Mouse (Mus musculus) kidney, embryonic 16.5 days (tissue): ENCODE data around the gene Otud7b. TPM values are rescaled to one million over a fixed set of nuclear protein-coding genes. Genes with fewer than 3 reads are reported as not detected.
"Not testable (repeated sequence)": the region's sequence is repeated elsewhere in the genome, so short reads cannot be mapped to it uniquely, and the experiment has no call there.

Experiments
- ATAC-seq: fragments of 200-750 bp; cut with Nextera tagmentation; 2 replicates; pipeline ENCODE4 v1.8.0; 2017; ENCODE audit warnings: moderate TSS enrichment; ENCODE audit not compliant: low FRiP score, low TSS enrichment
- H3K27ac ChIP-seq: fragments of 300-500 bp; sonication (generic); 2 replicates; pipeline ENCODE4 v1.5.1; 2014; ENCODE audit warnings: low read length
- H3K27me3 ChIP-seq: fragments of 300-500 bp; sonication (generic); 2 replicates; pipeline ENCODE4 v1.6.1; 2014; ENCODE audit warnings: low read length, control low read depth, mixed read lengths; ENCODE audit not compliant: insufficient read depth
- H3K36me3 ChIP-seq: fragments of 300-500 bp; sonication (generic); 2 replicates; pipeline ENCODE4 v1.6.1; 2014; ENCODE audit warnings: low read length, control low read depth, mixed read lengths; ENCODE audit not compliant: insufficient read depth
- H3K4me1 ChIP-seq: fragments of 300-500 bp; sonication (generic); 2 replicates; pipeline ENCODE4 v1.6.1; 2014; ENCODE audit warnings: low read length, control low read depth, mixed read lengths; ENCODE audit not compliant: insufficient read depth
- H3K4me2 ChIP-seq: fragments of 300-500 bp; sonication (generic); replicated peaks from 2 replicates; pipeline ENCODE4 v1.6.1; 2014; ENCODE audit warnings: low read depth, low read length
- H3K4me3 ChIP-seq: fragments of 300-500 bp; sonication (generic); 2 replicates; pipeline ENCODE4 v1.5.1; 2014; ENCODE audit warnings: mild to moderate bottlenecking, low read length
- H3K9ac ChIP-seq: fragments of 300-500 bp; sonication (generic); replicated peaks from 2 replicates; pipeline ENCODE4 v1.6.1; 2014; ENCODE audit warnings: low read length
- H3K9me3 ChIP-seq: fragments of 300-500 bp; sonication (generic); 2 replicates; pipeline ENCODE4 v1.6.1; 2016; ENCODE audit warnings: low read length, control low read depth
- WGBS: fragments of 180-500 bp; shearing (Covaris S2); extraction: QIAGEN DNeasy Blood & Tissue Kit; methylation state at CpG from one replicate; pipeline ENCODE4 v1.1.7; 2014; 5-methylcytosine and 5-hydroxymethylcytosine counted together
- polyA plus RNA-seq: library from polyadenylated mRNA; unstranded; fragments of >200 nt; fragmentation: Nextera tagmentation; extraction: Ambion mirVana; gene quantifications from 2 replicates; pipeline ENCODE4 v1.2.1, GENCODE M21; 2015

The Otud7b gene
- polyA plus RNA-seq, 1 experiment from 2014 or later, result 14.9 TPM

DNA sequence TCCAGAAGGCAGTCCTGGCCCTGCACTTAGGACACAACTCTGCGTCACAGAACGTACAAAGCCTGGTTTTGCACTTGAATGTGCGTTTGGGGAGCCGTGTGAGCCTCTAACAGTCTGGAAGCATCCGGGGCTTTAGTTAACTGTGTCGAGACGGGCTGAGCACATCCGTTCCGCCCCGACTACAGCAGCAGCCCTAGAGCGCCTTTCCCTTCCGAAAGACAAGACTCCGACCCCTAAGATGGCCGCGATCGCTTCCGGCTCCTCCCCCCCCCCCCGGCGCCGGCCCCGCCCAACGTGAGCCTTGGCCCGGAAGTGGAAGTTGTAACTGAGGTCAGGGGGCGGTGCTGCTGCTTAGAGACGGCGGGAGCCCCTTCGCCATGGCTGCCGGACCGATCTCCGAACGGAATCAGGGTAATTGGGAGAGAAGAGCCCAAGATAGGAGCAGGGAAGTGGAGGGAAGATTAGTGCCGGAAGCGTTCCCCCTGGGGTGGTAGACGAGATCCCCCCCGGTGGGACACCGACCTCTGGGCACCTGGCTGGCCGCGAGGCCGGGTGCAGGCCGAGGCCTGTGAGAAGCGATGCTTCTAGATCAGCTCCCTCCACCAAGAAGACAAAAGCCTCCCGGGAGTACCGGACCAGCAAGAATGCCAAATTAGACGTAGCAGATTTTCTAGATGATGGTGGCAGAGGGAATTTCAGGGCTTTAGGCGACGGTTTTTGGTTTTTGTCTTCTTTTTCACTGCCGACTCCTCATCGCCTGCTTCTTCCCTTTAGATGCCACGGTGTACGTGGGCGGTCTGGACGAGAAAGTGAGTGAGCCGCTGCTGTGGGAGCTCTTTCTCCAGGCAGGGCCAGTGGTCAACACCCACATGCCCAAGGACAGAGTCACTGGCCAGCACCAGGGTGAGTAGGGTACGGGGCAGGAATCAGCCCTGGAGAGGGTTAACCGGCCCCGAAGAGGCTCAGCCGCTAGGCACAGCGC is 68.2 kb downstream of the Otud7b start, which contains the start of gene Sf3b4:
Gene Sf3b4, plus strand, starts transcription at position 136 of the 982 bp plus-strand sequence.
- WGBS, result under 1% methylated on average over 58 of the region's 58 CpGs
- peak within 1 kb of the TSS; percentile 93 for H3K4me2 ChIP-seq
- H3K4me1 ChIP-seq, result peaks cover 27% of the 10 kb centered on the region
- ATAC-seq, result peak; percentile 93
- peaks cover 37% of the 10 kb centered on the region for H3K36me3 ChIP-seq
- H3K4me3 ChIP-seq, result peak within 1 kb of the TSS; percentile 89
- H3K9me3 ChIP-seq, result no peaks in the 10 kb centered on the region
- H3K27me3 ChIP-seq, result no peaks in the 10 kb centered on the region
- H3K27ac ChIP-seq, result peak within 1 kb of the TSS; percentile 98
- peak within 1 kb of the TSS; percentile 93 for H3K9ac ChIP-seq

DNA sequence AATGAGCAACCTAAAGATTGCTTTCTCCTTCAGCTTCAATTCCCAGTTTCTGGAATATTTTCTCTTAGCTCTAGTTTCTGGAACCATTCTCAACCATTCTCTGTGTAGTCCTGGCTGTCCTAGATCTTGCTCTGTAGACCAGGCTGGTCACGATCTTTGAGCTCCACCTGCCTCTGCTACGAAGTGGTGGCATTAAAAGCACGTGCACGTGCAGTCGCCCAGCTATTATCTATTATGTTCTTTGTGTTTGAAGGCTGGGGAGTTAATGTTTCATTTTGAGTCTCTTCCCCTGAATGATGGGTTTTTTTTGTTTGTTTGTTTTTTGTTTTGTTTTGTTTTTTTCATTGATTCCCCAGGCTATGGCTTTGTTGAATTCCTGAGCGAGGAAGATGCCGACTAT is 68.9 kb downstream of the Otud7b start:
- Histone ChIP-seq H3K27ac (0 out of 2 replicates have a peak overlapping the region, but pooled peaks have one; percentile 98), H3K4me1 (peaks cover 27% of the 10 kb centered on the region), H3K36me3 (peaks cover 43% of the 10 kb centered on the region), H3K9me3 (no peaks in the 10 kb centered on the region), H3K27me3 (no peaks in the 10 kb centered on the region), H3K4me2 (peak overlapping the region; percentile 93), H3K4me3 (peak overlapping the region; percentile 89), H3K9ac (peak overlapping the region; percentile 93)
- WGBS, result 36% methylated on average over 7 of the region's 7 CpGs
- ATAC-seq, result no peak

DNA sequence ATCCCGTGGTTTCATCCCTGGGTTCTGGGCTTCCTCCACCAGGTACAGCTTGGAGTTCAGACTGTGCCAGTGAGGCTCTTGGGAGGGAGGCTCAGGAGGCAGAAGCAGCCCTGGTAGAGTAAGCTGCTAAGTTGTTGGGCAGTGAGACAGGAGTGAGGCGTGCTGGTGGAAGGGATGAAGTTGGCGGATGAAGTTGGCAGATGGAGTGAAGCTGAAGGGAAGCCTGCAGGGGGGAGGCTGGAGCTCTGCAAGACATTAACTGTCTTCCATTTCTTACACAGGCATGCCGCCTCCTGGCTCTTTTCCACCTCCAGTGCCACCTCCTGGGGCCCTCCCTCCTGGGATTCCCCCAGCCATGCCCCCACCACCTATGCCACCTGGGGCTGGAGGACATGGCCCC is 69.7 kb downstream of the Otud7b start:
- H3K9me3 ChIP-seq, H3K4me2 ChIP-seq, H3K27me3 ChIP-seq, H3K4me3 ChIP-seq, H3K9ac ChIP-seq, ATAC-seq, H3K27ac ChIP-seq: not testable (repeated sequence)
- 91% methylated on average over 4 of the region's 4 CpGs for WGBS
- H3K36me3 ChIP-seq, result peaks cover 44% of the 10 kb centered on the region
- peaks cover 27% of the 10 kb centered on the region for H3K4me1 ChIP-seq

DNA sequence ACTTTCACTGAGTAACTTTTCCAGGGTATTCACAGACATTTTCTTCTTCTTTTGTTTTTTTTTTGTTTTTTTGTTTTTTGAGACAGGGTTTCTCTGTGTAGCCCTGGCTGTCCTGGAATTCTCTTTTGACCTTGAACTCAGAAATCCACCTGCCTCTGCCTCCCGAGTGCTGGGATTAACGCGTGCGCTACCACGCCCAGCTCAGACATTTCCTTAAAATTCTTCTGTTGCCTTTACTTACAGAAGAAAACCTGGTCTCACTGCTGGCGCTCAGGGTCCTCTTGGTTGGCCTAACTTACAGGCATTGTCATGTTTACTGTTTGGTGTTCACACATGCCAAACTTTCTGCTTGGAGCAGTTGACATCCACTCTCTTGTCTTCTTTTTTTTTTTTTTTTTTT is 70.9 kb downstream of the Otud7b start:
- Histone ChIP-seq H3K4me1 (peaks cover 26% of the 10 kb centered on the region), H3K9me3 (no peaks in the 10 kb centered on the region), H3K9ac (no peak overlapping the region), H3K4me2 (no peak overlapping the region), H3K36me3 (peaks cover 44% of the 10 kb centered on the region), H3K27ac (no peak overlapping the region), H3K4me3 (no peak overlapping the region), H3K27me3 (no peaks in the 10 kb centered on the region)
- ATAC-seq, result no peak
- 95% methylated on average over 6 of the region's 6 CpGs for WGBS

DNA sequence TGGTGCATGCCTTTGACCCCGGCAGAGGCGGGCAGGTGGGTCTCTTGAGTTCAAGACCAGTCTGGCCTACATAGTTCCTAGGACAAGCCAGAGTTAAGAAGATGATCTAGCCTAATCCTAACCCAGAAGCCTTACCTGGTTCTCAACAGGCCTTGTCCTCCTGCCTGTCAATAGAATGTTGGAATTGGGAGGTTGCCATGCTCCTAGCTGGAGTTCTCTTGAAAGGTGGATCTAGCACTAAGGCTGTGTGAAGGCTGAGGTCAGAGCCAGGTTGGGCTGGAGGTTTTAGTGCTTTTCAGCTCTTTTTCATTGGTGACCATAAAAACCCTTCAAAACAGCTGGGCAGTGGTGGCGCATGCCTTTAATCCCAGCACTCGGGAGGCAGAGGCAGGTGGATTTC is 74.1 kb downstream of the Otud7b start:
- H3K36me3 ChIP-seq, result peaks cover 44% of the 10 kb centered on the region
- H3K9me3 ChIP-seq, result no peaks in the 10 kb centered on the region
- H3K27me3 ChIP-seq, result no peaks in the 10 kb centered on the region
- peaks cover 30% of the 10 kb centered on the region for H3K4me1 ChIP-seq
- H3K27ac ChIP-seq, result no peak overlapping the region
- no peak overlapping the region for H3K4me3 ChIP-seq
- WGBS, result 97% methylated on average over 4 of the region's 4 CpGs
- ATAC-seq, result no peak
- H3K4me2 ChIP-seq, result no peak overlapping the region
- H3K9ac ChIP-seq, result no peak overlapping the region

DNA sequence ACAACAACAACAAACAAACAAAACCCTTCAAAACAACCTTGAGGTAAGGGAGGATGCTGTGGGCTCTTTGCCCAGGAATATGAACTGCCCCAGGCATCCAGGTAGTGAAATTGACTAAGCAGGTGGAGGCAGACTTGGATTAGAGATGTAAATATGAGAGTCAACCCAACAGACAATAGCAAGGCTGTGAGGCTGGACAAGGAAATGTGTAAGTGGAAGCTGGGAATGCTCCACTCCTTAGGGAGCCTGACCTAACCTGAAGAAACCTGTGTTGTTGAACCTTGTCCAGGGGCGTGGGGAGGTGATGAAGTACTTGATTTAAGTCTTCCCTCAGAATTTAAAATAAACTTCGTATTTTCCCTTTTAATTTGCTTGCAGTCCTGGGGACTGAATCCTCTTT is 74.6 kb downstream of the Otud7b start:
- H3K4me2 ChIP-seq, result no peak overlapping the region
- no peak overlapping the region for H3K27ac ChIP-seq
- H3K36me3 ChIP-seq, result peaks cover 44% of the 10 kb centered on the region
- no peak overlapping the region for H3K9ac ChIP-seq
- H3K4me3 ChIP-seq, result no peak overlapping the region
- ATAC-seq, result no peak
- H3K4me1 ChIP-seq, result peaks cover 27% of the 10 kb centered on the region
- H3K27me3 ChIP-seq, result no peaks in the 10 kb centered on the region
- H3K9me3 ChIP-seq, result no peaks in the 10 kb centered on the region
- WGBS, result 85% methylated on average over 2 of the region's 2 CpGs

DNA sequence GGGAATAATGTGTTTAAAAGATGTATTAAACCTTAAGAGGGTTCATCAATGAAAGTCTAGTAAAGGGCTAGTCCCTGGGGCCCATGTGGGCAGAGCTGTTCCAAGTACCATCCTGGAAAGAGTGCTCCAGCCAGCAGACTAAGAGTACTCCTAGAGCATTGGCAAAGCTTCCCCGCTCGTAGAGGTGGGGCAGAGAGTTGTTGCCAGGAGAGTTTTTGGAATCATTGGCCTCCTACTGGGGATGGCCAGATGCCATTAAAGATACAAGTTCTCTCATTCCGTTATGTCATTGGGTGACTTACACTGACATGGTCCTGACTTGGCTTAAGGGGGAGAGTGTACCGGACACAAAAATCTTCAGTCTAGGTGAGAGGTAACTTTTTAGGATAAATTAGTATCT is 75.2 kb downstream of the Otud7b start:
- no peaks in the 10 kb centered on the region for H3K27me3 ChIP-seq
- peaks cover 37% of the 10 kb centered on the region for H3K36me3 ChIP-seq
- ATAC-seq, result no peak
- peaks cover 21% of the 10 kb centered on the region for H3K4me1 ChIP-seq
- H3K4me3 ChIP-seq, result no peak overlapping the region
- H3K9ac ChIP-seq, result no peak overlapping the region
- no peak overlapping the region for H3K4me2 ChIP-seq
- H3K9me3 ChIP-seq, result no peaks in the 10 kb centered on the region
- WGBS, result 68% methylated on average over 4 of the region's 4 CpGs
- H3K27ac ChIP-seq, result no peak overlapping the region

DNA sequence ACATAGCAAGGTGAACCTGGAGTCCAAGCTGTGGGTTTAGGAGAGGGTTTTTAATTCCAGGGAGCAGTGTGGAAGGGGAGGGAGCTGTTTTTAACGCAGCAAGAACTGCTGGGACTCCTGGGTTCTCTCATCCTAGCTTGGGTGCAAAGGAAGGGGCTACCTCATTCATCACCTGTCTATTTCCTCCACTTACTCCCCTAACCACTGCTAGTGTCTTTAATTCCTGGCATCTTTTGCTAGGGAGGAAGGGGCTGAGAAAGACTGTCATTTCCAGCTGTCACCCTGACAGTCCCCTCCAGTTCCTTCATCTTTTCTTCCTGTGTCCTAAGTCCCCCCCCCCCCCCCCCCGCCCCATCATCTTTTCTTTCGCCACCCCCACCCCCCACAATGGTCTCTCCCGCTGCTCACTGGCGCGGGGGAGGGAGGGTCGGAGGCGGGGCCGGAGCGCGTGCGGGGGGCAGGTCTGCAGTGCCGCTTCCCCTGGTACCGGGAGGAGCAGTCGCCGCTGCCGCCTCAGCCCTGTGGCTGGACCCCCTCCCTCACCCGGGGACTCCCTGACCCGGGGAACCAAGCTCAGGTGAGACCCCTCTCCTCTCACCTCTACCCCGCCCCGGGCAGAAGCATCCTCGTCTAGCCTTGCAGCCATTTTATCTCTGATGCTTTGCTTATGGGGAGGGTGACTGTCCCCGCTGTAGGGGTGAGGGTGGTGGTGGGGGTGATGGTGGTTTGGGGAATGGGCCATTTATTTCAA is 76.6 kb downstream of the Otud7b start, which contains the start of gene Sv2a:
Gene Sv2a, plus strand, starts transcription at position 425 of the 751 bp plus-strand sequence.
- Histone ChIP-seq H3K9me3 (no peaks in the 10 kb centered on the region), H3K9ac (peak within 1 kb of the TSS; percentile 56), H3K4me1 (peaks cover 20% of the 10 kb centered on the region), H3K4me2 (peak within 1 kb of the TSS; percentile 73), H3K27ac (no peak within 1 kb of the TSS), H3K4me3 (peak within 1 kb of the TSS; percentile 53), H3K36me3 (peaks cover 25% of the 10 kb centered on the region), H3K27me3 (no peaks in the 10 kb centered on the region)
- ATAC-seq, result peak; percentile 55
- 0% methylated on average over 8 of the region's 23 CpGs for WGBS

DNA sequence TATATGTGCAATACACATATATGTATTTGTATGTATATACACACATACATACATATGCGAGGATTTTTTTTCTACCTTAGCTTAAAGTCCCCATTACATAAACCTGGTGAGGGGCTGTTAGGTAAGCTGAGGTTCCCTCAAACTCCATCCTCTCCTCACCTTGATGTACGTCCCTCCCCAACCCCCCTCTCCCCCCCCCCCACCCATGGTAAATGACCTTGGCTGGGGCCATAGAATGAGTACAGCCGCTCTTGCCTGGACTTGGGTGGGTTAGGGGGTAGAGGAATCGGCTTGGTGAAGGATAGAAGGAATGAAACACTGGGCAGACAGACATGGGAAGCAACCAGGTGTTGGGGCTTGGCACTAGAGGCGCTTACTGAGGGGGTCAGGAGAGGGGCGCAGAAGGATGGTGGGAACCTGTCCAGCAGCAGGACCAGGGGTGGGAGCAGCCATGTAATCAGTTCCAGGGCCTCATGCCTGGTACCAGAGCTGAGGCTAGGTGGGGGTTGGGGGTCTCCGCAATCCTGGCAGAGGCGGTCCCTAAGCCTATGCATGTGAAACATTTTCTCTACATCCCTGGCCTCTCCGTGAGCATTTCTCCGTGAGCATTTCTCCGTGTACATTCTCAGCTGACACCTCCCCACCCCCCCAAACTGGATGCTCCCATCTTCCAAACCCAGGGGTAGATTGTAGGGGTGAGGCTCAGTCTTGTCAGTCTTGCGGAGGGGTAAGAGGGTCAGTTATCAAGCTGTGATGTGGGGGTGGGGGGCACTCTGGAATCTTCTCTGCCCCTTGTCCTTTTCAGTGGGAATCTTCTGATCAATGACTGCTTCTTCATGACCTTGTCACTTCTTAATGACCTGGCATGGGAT is 77.4 kb downstream of the Otud7b start:
- Histone ChIP-seq H3K9ac (0 out of 2 replicates have a peak overlapping the region, but pooled peaks have one; percentile 44), H3K27ac (no peak overlapping the region), H3K4me3 (peak overlapping the region; percentile 53), H3K4me2 (peak overlapping the region; percentile 73), H3K27me3 (no peaks in the 10 kb centered on the region), H3K4me1 (peaks cover 20% of the 10 kb centered on the region), H3K36me3 (peaks cover 17% of the 10 kb centered on the region), H3K9me3 (no peaks in the 10 kb centered on the region)
- WGBS, result 38% methylated on average over 12 of the region's 12 CpGs
- ATAC-seq, result peak; percentile 34; the same call in 1 of the 2 replicates
